Mouse (Mus musculus): Measurements from ENCODE around the gene Igfals. TPM values are rescaled to one million over a fixed set of nuclear protein-coding genes. Genes with fewer than 3 reads are reported as not detected.
A peak's percentile ranks its signal among the peaks of the same experiment; 100 is the strongest.

The Igfals gene
- total RNA-seq, 2 experiments from 2014 or later, result not detected

DNA sequence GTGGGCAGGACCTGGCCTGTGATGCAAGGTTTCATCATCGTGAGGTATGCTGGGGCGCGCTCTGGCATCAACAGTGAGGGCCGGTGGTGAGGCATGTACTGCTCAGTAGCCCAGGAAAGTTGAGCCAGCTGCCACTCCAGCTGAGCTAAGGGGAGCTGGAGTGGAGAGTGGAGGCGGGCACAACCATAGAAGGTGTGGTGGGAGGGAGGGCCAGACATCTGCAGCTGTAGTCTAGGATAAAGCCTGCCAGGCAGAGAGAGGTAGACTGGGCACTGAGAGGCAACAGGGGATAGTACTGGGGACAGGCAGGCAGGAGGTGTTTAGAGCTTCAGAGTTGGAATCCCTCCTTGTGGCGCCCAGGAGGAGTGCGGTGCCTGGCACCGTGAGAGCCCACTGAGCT is 5.7 kb upstream of the Igfals start:
- 0 out of 2 replicates have a peak, but pooled peaks have one; percentile 12 for ATAC-seq (ENCODE audit: poor library complexity, severe bottlenecking)

DNA sequence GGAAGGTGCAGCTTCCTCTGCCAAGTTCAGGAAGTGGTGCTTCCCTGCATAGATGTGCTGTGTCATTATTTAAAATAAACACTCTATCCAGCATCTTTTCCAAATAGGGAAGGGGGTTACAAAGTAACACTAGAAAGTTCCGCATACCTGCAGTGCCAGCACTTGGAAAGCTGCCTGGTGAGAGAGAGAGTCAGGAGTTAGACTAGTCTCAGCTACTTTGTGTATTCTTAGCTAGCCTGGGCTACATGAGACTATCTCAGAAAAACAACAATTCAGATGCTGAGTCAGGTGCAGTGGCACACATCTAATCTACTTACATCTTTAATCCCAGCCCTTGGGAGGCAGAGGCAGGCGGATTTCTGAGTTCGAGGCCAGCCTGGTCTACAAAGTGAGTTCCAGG is 4.0 kb upstream of the Igfals start:
- no peak for ATAC-seq (ENCODE audit: poor library complexity, severe bottlenecking)

DNA sequence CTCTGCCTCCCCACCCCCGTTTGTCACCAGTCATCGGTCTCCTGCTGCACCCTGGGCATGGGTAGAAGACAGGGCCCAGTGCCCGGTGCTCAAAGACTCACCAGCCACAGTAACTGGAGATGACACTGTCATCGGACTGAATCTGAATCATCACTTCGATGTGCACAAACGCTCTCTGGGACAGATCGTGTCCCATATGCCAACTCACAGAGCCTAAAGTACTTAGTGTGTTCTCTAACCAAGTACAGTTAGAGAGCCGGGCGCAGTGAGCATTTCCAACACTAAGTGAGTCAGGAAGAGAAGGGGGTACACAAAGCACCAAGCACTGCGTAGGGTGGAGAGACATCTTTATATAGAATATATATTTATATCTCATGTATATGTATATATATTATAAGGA is 2.1 kb downstream of the Igfals start:
- ATAC-seq (ENCODE audit: poor library complexity, severe bottlenecking), result no peak

DNA sequence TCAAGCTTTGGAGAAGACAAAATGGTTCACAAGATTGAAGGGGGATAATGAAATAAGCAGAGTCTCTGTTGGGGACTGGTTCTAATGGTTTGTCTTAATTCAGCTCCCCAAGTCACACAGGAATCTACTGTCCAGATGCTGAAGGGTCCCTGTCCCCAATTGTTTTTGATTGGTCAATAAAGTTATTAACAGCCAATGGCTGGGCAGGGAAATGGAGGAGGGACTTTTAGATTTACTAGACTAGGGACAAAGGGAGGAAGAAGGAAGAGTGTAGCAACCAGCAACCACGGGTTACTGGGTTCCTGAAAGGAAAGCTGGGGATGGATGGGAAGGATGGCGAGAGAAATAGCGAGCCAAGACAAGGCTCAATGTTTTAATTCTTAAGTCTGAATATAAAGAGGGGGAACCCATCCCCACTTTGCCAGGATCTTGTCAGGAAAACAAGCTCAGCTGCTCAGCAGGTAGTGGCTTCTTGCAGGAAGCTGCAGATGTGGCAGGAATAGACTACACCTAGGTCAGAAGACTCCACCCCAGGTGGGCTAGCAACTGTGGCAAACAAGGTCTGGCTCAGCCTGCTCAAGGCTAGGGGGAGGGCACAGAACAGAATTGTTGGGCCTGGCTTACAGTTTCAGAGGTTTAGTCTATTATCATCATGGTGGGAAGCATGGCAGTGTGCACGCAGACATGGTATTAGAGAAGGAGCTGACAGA is 8.1 kb downstream of the Igfals start:
- ATAC-seq (ENCODE audit: poor library complexity, severe bottlenecking), result no peak

DNA sequence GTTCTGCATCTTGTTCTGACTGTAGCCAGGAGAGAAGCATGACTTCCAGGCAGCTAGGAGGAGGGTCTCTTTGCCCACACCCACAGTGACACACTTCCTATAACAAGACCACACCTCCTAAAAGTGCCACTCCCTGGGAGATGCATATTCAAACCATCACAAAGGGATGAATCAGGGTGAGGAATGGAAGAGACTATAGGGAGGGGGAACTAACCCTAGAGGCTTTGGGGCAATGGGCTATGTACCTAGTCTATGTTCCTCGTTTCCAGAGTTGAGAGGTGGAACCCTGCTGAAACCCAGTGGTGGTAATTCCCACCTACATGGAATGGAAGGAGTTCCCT is 8.6 kb downstream of the Igfals start:
- no peak for ATAC-seq (ENCODE audit: poor library complexity, severe bottlenecking)

DNA sequence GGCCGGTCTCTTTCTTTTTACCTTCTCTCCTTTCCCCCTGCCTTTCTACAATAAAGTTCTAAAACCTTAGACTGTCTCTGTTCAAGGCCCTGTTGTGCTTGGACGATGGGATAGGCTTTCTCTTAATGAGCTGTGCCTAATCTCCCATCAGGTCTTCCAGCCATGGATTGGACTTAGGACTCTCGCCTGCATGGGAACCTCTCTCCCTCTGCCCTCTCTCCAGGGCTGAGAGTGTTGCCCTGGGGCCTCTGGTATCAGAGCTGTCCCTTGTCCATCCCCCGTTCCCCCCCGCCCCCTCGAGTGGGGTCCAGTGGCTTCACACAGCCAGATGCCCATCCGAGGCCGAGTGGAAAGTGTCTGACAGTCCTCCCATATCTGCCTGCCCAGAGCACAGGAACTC is 9.2 kb downstream of the Igfals start:
- no peak for ATAC-seq (ENCODE audit: poor library complexity, severe bottlenecking)

DNA sequence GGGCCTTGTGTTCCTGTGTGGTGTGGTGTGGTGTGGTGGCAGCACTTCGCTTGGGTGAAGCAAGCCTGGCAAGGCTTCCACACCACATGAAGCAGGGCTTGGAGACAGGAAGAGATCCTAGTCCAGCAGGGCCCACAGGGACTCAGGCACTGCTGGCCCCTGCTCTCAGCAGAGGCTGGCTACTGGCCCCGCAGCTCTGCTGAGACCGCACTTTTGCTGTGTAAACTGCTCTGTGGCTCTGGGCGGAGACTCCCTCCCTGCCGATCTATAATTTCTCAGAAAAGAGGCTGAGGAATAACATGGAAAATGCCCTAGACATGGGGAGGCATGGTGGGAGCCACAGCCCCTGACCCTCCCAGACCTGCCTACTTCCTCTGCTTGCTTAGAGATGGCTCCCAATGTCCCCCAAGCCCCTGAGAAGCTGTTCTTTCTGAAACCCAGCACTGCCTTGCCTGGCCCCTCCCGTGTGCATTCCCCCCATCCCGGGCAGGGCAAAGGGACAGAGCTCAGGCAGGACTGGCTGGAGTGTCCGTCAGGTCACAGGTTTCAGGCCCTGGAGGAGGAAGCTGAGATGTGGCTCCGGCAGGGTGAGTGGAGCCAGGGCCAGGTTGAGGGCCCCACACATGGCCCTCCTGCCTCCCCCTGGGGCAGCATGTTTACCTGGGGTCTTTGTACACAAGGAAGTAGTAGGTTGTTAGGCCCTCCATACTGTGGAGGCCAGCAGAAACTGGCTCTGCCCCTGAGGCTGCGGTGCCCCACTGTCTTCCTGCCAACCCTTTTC is 11.7 kb downstream of the Igfals start:
- ATAC-seq (ENCODE audit: poor library complexity, severe bottlenecking), result no peak

DNA sequence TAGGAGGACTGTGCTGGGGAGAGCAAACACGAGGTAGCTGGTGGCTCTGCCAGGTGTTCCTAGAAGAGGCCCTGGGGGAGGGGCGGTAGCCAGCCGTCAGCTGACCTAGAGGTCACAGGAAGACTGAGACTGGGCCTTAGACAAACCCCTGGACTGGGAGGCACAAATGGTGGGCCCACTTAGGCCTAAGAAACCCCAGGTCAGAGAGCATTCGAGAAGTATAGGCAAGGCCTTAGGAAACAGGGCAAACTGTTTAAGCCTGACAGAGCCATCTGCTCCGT is 12.3 kb downstream of the Igfals start:
- no peak for ATAC-seq (ENCODE audit: poor library complexity, severe bottlenecking)

DNA sequence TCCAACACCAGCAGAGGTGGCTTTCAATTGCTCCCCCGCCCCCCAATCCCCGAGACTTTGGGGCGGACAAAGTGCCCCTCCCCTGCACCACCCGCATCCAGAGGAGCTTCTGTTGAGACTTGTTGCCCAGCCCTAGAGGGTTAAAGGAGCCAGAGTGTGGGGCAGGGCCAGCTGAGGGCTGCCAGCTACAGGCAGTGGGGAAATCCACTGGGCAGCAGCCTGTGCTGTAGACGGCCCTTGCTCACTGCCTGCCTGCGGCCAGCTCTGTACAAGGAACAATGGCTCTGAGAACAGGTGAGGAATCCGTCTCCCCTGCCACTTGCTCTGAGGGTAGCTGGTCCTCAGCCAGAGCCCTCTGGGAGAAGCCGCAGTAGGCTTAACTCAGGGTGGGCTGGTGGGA is 12.7 kb downstream of the Igfals start:
- no peak for ATAC-seq (ENCODE audit: poor library complexity, severe bottlenecking)

DNA sequence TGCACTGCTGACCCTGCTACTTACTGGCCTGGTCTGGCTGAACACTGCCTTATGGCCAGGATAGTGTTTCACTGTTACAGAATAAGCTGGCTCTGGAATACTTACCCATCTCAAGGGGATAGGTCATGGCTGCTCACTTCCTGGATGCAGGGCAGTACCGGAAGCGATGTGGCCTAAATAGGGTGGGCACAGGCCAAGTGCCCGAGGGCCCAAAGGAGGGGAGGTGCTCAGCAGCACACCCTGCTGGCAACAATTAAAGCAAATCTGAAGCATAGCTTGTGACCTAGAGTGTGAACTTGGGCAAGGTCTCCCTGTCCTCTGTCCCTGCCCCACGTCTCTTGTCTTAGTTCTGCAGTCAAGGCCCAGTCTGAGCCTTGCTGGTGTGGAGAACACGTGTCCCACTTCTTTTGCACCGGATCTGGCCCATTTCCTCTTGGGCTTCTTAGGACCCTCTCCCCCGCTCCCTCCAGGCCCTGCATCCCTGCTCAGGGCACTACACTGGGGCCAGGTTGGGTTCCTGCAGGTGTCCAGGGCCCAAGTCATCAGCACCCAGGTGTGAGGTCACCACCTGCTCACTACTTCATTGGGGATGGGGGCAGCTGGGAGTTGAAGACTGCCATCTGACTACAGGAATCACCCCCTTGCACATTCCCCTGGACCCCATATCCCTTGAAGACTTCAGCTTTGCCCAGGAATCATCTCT is 16.1 kb downstream of the Igfals start:
- no peak for ATAC-seq (ENCODE audit: poor library complexity, severe bottlenecking)

DNA sequence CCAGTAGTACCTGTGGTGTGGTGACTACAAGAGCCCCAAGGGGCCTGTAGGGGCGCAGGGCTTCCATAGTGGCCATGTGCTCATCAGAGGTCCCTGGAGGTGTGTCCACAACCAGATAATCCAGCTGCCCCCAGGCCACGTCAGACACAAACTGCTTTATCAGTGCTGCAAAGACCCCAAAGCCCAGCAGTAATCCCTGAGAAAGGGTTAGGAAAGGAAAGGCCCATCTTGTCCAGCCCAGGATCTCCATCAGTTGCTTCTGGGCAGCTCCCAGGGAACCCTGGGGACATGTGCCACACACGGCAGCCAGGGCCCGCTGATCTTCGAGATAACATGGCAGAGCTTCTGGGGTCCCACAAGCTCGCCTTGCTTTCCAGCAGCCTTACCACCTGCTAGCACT is 18.6 kb downstream of the Igfals start:
- ATAC-seq (ENCODE audit: poor library complexity, severe bottlenecking), result no peak

DNA sequence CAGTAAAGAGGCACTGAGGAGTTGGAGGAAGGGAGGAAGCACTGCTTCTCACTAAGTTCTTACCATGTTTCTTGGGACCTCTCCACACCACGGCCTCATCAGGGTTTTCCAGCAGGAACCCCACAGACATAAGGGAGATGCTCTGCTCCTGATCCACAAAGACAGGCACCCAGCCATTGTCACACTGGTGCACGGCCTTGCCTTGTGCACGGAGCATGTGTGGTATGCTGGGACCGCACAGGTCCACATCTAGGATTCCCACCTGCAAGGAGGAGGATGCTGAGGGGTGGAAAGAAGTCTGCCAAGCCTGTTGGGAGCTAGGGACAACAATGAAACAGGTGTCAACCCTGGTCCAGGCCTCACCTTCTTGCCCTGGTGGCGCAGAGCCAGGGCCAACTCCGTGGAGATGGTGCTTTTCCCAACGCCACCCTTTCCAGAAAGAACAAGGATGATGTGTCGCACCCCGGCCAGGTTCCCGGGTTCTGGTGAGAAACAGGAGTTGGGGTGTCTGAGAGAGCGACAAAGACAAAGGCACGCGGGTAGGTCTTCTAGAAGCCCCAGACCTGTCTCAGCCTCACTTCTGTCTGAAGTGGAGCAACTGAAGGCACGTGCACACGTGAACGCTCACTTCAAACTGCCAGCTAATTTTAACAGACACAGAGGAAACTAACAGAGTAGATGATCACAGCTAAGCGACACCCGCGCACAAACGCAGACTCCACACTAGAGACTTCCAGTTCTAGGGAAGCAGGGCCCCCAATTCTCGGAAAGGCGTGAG is 19.7 kb downstream of the Igfals start:
- peak; percentile 1; the same call in 1 of the 2 replicates for ATAC-seq (ENCODE audit: poor library complexity, severe bottlenecking)

DNA sequence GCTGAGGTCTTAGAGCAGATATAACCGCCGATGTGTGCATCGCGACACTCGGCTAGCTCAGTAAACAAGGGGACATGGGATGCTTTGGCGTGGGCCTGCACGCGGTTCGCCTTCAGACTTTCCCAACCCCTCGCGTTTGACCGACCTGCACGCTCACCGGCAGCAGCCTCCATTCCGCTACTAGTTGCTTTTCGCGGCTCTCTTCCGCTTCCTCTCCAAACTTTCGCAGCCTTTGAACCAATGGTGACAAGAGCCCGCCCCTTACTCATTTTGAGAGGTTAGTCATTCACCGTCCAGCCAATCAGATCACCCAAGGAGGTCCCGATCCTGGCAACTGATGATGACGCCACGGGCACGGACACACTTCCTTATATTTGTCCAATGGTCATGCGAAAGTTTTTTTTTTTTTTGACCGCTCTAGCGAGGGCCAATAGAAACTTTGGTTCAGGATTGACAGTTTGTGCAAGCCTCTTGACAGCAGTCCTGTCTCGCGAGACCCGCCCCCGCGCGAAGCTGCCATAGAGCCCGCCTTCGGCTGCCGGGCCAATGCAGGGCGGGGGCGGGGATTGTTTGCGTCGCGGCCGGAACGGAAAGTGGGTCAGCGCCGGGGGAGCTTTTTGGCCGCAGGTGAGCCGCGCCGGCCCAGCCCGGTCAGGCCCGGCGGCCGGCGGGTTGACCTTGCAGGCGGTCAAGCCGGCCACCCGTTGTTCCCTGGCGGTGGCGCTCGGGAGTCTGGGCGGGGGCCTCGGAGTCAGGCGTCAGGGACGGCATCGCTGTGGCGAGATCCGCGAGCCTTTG is 20.5 kb downstream of the Igfals start, which contains the start of the genes Nubp2 and Spsb3:
TSS of gene Nubp2 (minus strand) at position 216 of the 798 bp plus-strand sequence.
TSS of gene Spsb3 (plus strand) at position 510 of the 798 bp plus-strand sequence.
- peak; percentile 94 for ATAC-seq (ENCODE audit: poor library complexity, severe bottlenecking)

DNA sequence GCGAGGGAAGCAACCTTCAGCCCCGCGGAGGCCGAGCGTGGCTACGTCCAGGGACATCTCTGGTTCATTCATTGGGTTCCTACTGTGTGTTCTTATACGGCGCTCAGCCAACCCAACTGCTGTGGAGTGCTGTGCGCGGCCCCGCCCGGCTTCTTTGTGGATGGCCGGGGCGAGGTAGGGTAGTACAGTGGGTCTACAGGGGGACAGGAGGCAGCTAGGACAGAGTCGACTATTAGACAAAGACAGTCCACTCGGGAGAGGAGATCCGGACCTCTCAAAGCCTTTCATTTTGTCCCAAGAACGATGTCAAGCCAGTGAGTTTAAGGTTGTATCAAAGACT is 21.1 kb downstream of the Igfals start:
- ATAC-seq (ENCODE audit: poor library complexity, severe bottlenecking), result no peak

DNA sequence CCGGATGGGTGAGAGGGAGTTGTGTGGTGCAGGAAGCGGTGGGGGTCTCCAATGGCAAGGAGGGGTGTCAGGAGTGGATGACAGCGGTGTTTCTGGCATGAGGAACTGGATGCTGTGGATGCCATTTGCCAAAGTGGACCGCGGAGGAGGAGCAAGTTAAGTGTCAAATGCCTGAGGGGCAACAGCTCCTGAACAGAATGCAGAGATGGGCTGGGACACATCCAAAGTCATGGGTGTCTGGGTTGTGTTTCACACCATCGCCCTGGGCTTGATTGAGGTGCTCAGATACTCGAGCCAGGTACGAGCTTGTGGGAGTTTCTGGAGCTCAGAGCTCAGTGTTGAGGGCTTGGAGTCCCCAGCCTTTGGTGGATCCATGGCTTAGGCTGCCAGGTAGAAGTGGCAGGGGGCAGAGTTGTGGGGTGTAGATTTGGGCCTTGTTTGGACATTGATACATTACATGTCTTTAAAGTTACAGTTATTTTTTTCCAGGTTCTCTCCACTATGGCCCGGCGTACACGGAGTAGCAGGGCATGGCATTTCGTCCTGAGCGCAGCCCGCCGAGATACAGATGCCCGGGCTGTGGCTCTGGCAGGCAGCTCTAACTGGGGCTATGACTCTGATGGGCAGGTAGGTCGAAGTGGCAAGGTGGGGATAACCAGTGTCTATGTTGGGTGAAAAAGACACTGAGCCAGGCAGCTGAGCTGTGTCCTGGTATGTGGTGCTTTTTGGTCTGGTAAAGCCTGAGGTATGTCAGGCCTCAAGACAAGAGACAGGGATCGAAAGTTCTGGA is 21.7 kb downstream of the Igfals start:
- ATAC-seq (ENCODE audit: poor library complexity, severe bottlenecking), result no peak

DNA sequence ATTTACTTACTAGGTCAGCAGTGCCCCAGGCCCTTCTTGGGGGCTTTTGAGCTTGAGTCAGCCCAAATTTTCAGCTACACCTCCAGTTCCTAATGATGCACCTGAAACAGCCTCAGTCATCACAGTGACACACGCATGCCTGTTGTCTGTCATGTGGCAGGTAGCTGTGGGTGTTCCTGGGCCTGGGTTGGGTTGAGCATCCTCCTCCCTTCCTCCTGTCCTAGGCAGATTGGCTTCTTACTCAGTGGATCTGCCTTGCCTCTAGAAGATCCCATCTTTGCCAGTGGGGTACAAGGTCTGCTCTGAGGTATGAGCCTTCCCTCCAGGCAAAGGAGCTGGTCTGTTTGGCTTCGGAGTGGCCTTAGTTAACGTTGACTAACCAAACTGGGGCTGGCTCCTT is 23.1 kb downstream of the Igfals start:
- no peak for ATAC-seq (ENCODE audit: poor library complexity, severe bottlenecking)

DNA sequence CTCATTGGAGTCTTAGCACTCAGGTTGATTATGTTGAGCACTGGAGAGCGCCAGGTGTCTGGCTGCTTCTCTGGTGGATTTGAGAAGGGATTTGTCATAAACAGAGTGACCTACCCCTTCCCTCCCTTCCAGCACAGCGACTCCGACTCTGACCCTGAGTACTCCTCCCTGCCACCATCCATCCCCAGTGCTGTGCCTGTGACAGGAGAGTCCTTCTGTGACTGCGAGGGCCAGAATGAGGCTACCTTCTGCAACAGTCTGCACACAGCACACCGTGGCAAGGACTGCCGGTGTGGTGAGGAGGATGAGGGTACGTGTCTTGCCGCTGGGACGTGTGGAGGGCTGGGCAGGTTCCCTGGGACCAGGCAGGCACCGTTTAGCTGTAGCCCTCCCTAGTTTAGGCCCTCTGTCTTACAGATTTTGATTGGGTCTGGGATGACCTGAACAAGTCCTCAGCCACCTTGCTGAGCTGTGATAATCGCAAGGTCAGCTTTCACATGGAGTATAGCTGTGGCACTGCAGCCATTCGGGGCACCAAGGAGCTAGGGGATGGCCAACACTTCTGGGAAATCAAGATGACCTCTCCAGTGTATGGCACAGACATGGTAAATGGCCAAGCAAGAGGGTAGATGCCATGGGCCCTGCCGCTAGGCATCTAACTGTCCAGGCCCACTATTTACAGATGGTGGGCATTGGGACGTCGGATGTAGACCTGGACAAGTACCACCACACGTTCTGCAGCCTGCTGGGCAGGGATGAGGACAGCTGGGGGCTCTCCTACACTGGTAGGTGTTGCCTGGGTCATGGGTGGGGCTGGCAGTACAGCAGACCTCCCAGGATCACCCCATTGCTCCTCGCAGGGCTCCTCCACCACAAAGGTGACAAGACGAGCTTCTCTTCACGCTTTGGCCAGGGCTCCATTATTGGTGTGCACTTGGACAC is 24.6 kb downstream of the Igfals start:
- no peak for ATAC-seq (ENCODE audit: poor library complexity, severe bottlenecking)

DNA sequence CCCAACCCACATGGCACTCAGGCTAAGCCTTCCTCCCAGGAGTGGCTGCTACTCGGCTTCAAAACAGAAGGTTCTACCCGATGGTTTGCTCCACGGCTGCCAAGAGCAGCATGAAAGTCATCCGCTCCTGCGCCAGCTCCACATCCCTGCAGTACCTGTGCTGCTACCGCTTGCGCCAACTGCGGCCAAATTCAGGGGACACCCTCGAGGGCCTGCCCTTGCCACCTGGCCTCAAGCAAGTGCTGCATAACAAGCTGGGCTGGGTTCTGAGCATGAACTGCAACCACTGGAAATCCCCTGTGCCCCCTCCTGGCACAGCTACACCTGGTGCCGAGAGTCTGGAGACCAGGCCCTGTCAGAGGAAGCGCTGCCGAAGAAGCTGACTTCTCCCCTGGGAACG is 25.5 kb downstream of the Igfals start:
- no peak for ATAC-seq (ENCODE audit: poor library complexity, severe bottlenecking)

DNA sequence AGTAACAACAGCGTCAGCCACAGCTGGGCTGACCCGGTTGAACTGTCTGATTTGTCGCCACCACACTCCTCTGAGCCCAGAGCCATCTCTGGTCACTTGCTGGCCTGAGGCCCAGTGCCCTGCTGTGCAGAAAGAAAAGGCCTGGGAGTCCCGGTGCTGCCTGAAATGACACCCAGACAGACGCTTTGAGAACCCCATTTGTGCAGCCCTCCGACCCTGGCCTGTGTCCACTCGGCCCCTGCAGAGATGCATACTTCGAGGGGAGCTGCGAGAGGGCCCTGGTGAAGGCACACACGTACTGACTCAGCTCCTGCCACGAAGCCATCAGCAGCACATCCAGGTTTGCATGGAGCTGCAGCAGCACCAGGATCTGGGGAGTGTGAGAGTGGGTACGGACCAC is 27.0 kb downstream of the Igfals start:
- ATAC-seq (ENCODE audit: poor library complexity, severe bottlenecking), result no peak
